Mouse (Mus musculus): ENCODE results near the gene Olfr1469. TPM values are rescaled to one million over a fixed set of nuclear protein-coding genes. Genes with fewer than 3 reads are reported as not detected.
"Not testable (repeated sequence)": the region's sequence is repeated elsewhere in the genome, so short reads cannot be mapped to it uniquely, and the experiment has no call there.

Olfr1469 gene
- polyA plus RNA-seq (2014; fragmentation: Nextera tagmentation; extraction: Ambion mirVana) = not detected in 2 replicates

GRCm38 (mm10) chr19:13407549-13407948 is at the start of gene Olfr1469:
Gene Olfr1469, plus strand, starts transcription at chr19:13407849.
- H3K4me1 ChIP-seq (ENCODE audit: control insufficient read depth, insufficient read depth, low read length) = no peaks in the 10 kb centered on the region
- no peaks in the 10 kb centered on the region; the same call in none of the 2 replicates for H3K9me3 ChIP-seq (ENCODE audit: control insufficient read depth, low read length)
- no peak within 1 kb of the TSS for H3K27ac ChIP-seq (replicated peaks; ENCODE audit: low read depth, low read length)
- ATAC-seq (ENCODE audit: insufficient number of reproducible peaks, low FRiP score, low TSS enrichment, low read depth) = no peak
- no peak within 1 kb of the TSS for H3K4me2 ChIP-seq (ENCODE audit: low read depth, severe bottlenecking)
- H3K4me3 ChIP-seq (ENCODE audit: low read depth, low read length) = no peak within 1 kb of the TSS
- no peak for DNase-seq (ENCODE audit: low spot score)
- WGBS = 85% methylated on average over 2 of the region's 2 CpGs
- H3K36me3 ChIP-seq (ENCODE audit: control insufficient read depth, insufficient read depth, low read length) = no peaks in the 10 kb centered on the region
- H3K27me3 ChIP-seq (ENCODE audit: control insufficient read depth, insufficient read depth, low read length) = no peaks in the 10 kb centered on the region
- H3K9ac ChIP-seq (ENCODE audit: low read length) = no peak within 1 kb of the TSS

- H3K27ac ChIP-seq (replicated peaks; ENCODE audit: low read depth, low read length) = no peak within 1 kb of the TSS
- H3K9ac ChIP-seq (ENCODE audit: low read length) = no peak within 1 kb of the TSS
- no peak within 1 kb of the TSS for H3K4me3 ChIP-seq (ENCODE audit: low read depth, low read length)
- H3K4me2 ChIP-seq (ENCODE audit: low read depth, severe bottlenecking) = no peak within 1 kb of the TSS
- H3K27me3 ChIP-seq (ENCODE audit: control insufficient read depth, insufficient read depth, low read length) = no peaks in the 10 kb centered on the region
- no peaks in the 10 kb centered on the region for H3K4me1 ChIP-seq (ENCODE audit: control insufficient read depth, insufficient read depth, low read length)
- 86% methylated on average over 2 of the region's 2 CpGs for WGBS
- ATAC-seq (ENCODE audit: insufficient number of reproducible peaks, low FRiP score, low TSS enrichment, low read depth) (no peak), DNase-seq (ENCODE audit: low spot score) (no peak)
- no peaks in the 10 kb centered on the region for H3K36me3 ChIP-seq (ENCODE audit: control insufficient read depth, insufficient read depth, low read length)
- no peaks in the 10 kb centered on the region for H3K9me3 ChIP-seq (ENCODE audit: control insufficient read depth, low read length)
Measured at GRCm38 (mm10) chr19:13361936-13362335, 45.7 kb upstream of the Olfr1469 start, which contains the start of gene Olfr1467. Gene Olfr1467, plus strand, starts transcription at chr19:13362236.

GRCm38 (mm10) chr19:13443109-13443508 is 35.5 kb downstream of the Olfr1469 start, which contains the start of gene Olfr1471:
Gene Olfr1471, plus strand, starts transcription at chr19:13443409.
- 81% methylated on average over 2 of the region's 2 CpGs for WGBS
- not testable (repeated sequence) for H3K4me3 ChIP-seq (ENCODE audit: low read depth, low read length); H3K27ac ChIP-seq (replicated peaks; ENCODE audit: low read depth, low read length); H3K4me1 ChIP-seq (ENCODE audit: control insufficient read depth, insufficient read depth, low read length); H3K36me3 ChIP-seq (ENCODE audit: control insufficient read depth, insufficient read depth, low read length); H3K9ac ChIP-seq (ENCODE audit: low read length); H3K4me2 ChIP-seq (ENCODE audit: low read depth, severe bottlenecking); H3K9me3 ChIP-seq (ENCODE audit: control insufficient read depth, low read length); ATAC-seq (ENCODE audit: insufficient number of reproducible peaks, low FRiP score, low TSS enrichment, low read depth); H3K27me3 ChIP-seq (ENCODE audit: control insufficient read depth, insufficient read depth, low read length); DNase-seq (ENCODE audit: low spot score)

- no peak for DNase-seq (ENCODE audit: low spot score)
- WGBS = 85% methylated on average over 1 of the region's 1 CpGs
- Histone ChIP-seq H3K4me3 (ENCODE audit: low read depth, low read length) (no peak within 1 kb of the TSS), H3K9me3 (ENCODE audit: control insufficient read depth, low read length) (no peaks in the 10 kb centered on the region; the same call in 1 of the 2 replicates), H3K4me2 (ENCODE audit: low read depth, severe bottlenecking) (no peak within 1 kb of the TSS), H3K36me3 (ENCODE audit: control insufficient read depth, insufficient read depth, low read length) (no peaks in the 10 kb centered on the region), H3K27ac (replicated peaks; ENCODE audit: low read depth, low read length) (no peak within 1 kb of the TSS), H3K27me3 (ENCODE audit: control insufficient read depth, insufficient read depth, low read length) (no peaks in the 10 kb centered on the region), H3K9ac (ENCODE audit: low read length) (no peak within 1 kb of the TSS), H3K4me1 (ENCODE audit: control insufficient read depth, insufficient read depth, low read length) (no peaks in the 10 kb centered on the region)
- ATAC-seq (ENCODE audit: insufficient number of reproducible peaks, low FRiP score, low TSS enrichment, low read depth) = no peak
Measured at GRCm38 (mm10) chr19:13455986-13456385, 48.3 kb downstream of the Olfr1469 start, which contains the start of gene Olfr1472. Gene Olfr1472, minus strand, starts transcription at chr19:13456086.

Other genes with a start within 250 kb of the Olfr1469 start
- not detected in 2 replicates for gene Olfr1461, start 244.8 kb upstream of the Olfr1469 start, polyA plus RNA-seq (2014; fragmentation: Nextera tagmentation; extraction: Ambion mirVana)
- not detected in 2 replicates for gene Olfr1462, start 222.1 kb upstream of the Olfr1469 start, polyA plus RNA-seq (2014; fragmentation: Nextera tagmentation; extraction: Ambion mirVana)
- not detected in 2 replicates for gene Olfr1463, start 176.5 kb upstream of the Olfr1469 start, polyA plus RNA-seq (2014; fragmentation: Nextera tagmentation; extraction: Ambion mirVana)
- gene Olfr1465, start 92.3 kb upstream of the Olfr1469 start, polyA plus RNA-seq (2014; fragmentation: Nextera tagmentation; extraction: Ambion mirVana) = not detected in 2 replicates
- not detected in 2 replicates for gene Olfr1466, start 69.0 kb upstream of the Olfr1469 start, polyA plus RNA-seq (2014; fragmentation: Nextera tagmentation; extraction: Ambion mirVana)
- gene Olfr1467, start 45.6 kb upstream of the Olfr1469 start, polyA plus RNA-seq (2014; fragmentation: Nextera tagmentation; extraction: Ambion mirVana) = not detected in 2 replicates
- gene Olfr1471, start 35.6 kb downstream of the Olfr1469 start, polyA plus RNA-seq (2014; fragmentation: Nextera tagmentation; extraction: Ambion mirVana) = not detected in 2 replicates
- gene Olfr1472, start 48.2 kb downstream of the Olfr1469 start, polyA plus RNA-seq (2014; fragmentation: Nextera tagmentation; extraction: Ambion mirVana) = not detected in 2 replicates
- not detected in 2 replicates for gene Olfr1474, start 61.7 kb downstream of the Olfr1469 start, polyA plus RNA-seq (2014; fragmentation: Nextera tagmentation; extraction: Ambion mirVana)
- not detected in 2 replicates for gene Olfr1475, start 72.3 kb downstream of the Olfr1469 start, polyA plus RNA-seq (2014; fragmentation: Nextera tagmentation; extraction: Ambion mirVana)
- gene Olfr1477, start 92.7 kb downstream of the Olfr1469 start, polyA plus RNA-seq (2014; fragmentation: Nextera tagmentation; extraction: Ambion mirVana) = not detected in 2 replicates
- gene Olfr1480, start 120.1 kb downstream of the Olfr1469 start, polyA plus RNA-seq (2014; fragmentation: Nextera tagmentation; extraction: Ambion mirVana) = not detected in 2 replicates
- gene Olfr1484, start 175.7 kb downstream of the Olfr1469 start, polyA plus RNA-seq (2014; fragmentation: Nextera tagmentation; extraction: Ambion mirVana) = not detected in 2 replicates
- gene Olfr1487, start 209.5 kb downstream of the Olfr1469 start, polyA plus RNA-seq (2014; fragmentation: Nextera tagmentation; extraction: Ambion mirVana) = not detected in 2 replicates
- not detected in 2 replicates for gene Olfr1489, start 223.8 kb downstream of the Olfr1469 start, polyA plus RNA-seq (2014; fragmentation: Nextera tagmentation; extraction: Ambion mirVana)
- not detected in 2 replicates for gene Olfr1490, start 243.2 kb downstream of the Olfr1469 start, polyA plus RNA-seq (2014; fragmentation: Nextera tagmentation; extraction: Ambion mirVana)

Measured in limb, embryonic 11.5 days (tissue).